Mouse (Mus musculus): Measurements from ENCODE around the gene Olfr706.
"Not testable (repeated sequence)": the region's sequence is repeated elsewhere in the genome, so short reads cannot be mapped to it uniquely, and the experiment has no call there.

Olfr706 gene

DNA sequence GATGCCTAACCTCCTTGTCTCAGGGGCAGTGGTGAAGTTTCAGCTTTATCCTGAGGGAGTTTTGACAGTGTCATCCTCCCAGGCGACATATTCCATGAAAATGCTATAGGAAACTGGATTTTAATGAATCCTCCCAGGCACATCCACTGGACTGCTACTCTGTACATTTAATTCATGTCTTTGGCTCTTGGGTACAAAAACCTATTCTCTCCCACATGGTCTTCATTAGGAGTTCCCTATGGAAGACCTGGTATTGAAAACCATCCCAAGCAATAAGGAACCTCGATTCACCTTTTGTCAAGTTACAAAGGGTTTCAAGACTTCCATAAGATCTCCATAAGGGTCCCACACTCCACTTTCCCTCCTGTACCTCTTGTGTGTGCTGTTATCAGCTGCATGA is at the start of gene Olfr706:
Gene Olfr706, minus strand, starts transcription at position 101 of the 400 bp plus-strand sequence.
- no peak for DNase-seq (ENCODE audit: low read depth, low spot score)

DNA sequence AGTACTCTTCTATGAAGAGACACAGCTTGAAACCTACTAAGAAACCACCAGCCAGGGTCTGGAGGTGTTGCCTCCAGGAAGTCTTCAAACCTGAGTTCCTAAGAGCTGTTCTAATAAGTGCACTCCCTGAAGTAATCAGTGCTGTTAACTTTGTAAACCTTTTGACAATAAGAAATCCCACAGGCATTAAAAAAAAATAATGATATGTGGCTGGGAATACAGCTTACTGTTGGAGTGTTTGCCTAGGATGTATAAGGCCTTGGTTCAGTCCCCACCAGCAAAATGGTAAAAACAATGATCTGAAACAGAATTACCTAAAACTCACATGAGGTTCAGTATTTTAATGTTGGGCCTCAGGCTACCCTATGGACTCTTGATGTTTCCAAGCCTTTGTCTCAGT is 44.2 kb upstream of the Olfr706 start, which contains the start of gene Olfr709-ps1:
Gene Olfr709-ps1, minus strand, starts transcription at position 101 of the 400 bp plus-strand sequence.
- no peak for DNase-seq (ENCODE audit: low read depth, low spot score)

DNA sequence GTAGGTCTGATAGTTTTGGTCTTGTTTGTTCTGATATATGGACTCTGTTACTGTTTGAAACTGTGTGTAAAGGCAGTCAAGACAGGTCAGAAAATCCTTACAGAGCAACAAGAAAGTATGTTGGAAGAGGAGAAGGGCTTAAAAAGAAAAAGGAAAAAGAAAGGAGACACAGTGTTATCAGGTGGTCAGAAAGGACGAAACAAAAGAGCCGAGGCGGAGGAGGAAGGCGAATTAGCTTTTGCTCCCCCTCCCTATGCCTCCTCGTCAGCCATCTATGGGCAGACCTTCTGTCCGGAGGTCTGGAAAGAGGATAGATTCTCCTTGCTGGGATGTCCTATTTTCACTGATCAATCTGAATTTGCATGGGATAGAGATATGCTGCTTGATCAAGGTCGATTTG is 33.0 kb upstream of the Olfr706 start:
- DNase-seq (ENCODE audit: low read depth, low spot score), result not testable (repeated sequence)

DNA sequence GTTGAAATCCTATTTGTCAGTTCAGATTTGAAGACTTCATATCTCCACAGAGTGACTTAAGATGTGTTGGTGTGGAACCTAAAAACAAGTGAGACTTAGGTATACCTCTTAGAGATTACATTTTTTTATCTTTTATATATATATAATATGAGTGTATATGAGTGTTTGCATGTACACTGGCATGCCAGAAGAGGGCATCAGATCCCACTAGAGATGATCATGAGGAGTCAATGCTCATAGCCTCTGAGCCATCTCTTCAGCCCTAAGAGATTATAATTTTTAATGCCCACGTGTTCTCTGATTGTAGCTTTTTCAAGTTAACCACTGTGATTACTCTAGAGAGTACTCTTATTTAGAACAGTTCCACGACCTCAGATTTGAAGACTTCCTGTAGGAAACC is 19.7 kb upstream of the Olfr706 start, which contains the start of gene Olfr1532-ps1:
Gene Olfr1532-ps1, plus strand, starts transcription at position 326 of the 400 bp plus-strand sequence.
- no peak for DNase-seq (ENCODE audit: low read depth, low spot score)

- DNase-seq (ENCODE audit: low read depth, low spot score), result not testable (repeated sequence)
These were observed 13.2 kb upstream of the Olfr706 start, which contains the start of gene Olfr707 for GRCm38 (mm10) chr7:106901141-106901540. TSS of gene Olfr707 (minus strand) at chr7:106901241.

- no peak for DNase-seq (ENCODE audit: low read depth, low spot score)
These were observed 11.2 kb downstream of the Olfr706 start, which contains the start of gene Olfr705 for GRCm38 (mm10) chr7:106876791-106877190. TSS of gene Olfr705 (minus strand) at chr7:106876891.

GRCm38 (mm10) chr7:106862885-106863284 is 25.1 kb downstream of the Olfr706 start, which contains the start of gene Olfr704:
TSS of gene Olfr704 (plus strand) at chr7:106863185.
- DNase-seq (ENCODE audit: low read depth, low spot score), result no peak

GRCm38 (mm10) chr7:106843060-106843459 is 44.9 kb downstream of the Olfr706 start, which contains the start of gene Olfr703:
TSS of gene Olfr703 (plus strand) at chr7:106843360.
- DNase-seq (ENCODE audit: low read depth, low spot score), result no peak

DNA sequence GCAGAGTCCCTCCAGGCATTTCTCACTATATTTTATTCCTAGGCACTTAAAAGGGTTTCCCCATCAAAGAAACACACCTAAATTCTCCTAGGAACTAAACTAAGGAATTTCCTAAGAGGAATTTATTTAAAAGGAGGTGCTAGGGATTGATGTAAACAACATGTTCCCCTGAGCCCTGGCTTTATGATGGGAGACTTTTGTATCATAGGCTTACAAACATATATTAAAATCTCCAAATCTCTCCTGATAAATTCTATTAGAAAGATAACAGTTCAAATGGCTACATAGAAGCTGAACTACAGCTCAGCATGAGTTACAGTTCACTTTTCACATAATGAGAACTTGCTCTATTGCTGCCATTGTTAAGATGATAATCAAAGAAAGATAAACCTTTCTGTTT is 54.2 kb downstream of the Olfr706 start, which contains the start of gene Olfr702:
Gene Olfr702, minus strand, starts transcription at position 101 of the 400 bp plus-strand sequence.
- no peak for DNase-seq (ENCODE audit: low read depth, low spot score)

Data from brain, embryonic 18.5 days (tissue).